Mouse (Mus musculus): ENCODE data around the gene Sspn. TPM values are rescaled to one million over a fixed set of nuclear protein-coding genes. Genes with fewer than 3 reads are reported as not detected.

Gene Sspn
- total and polyA plus RNA-seq, 3 experiments = 0.04 to 0.14 (median 0.13) TPM

- TF ChIP-seq MEF2A (IDR thresholded peaks at IDR 0.05; ENCODE audit: borderline replicate concordance, low read depth, low read length) = peak; percentile 88
- TF ChIP-seq POLR2A (IDR thresholded peaks at IDR 0.05; ENCODE audit: low read depth, low read length) = no peak; the same call in 1 of the 2 replicates
- peak; percentile 13; the same call in 1 of the 2 replicates for TF ChIP-seq SIN3A (IDR thresholded peaks at IDR 0.05; ENCODE audit: low read length)
- 0 out of 2 replicates have a peak, but pooled peaks have one; percentile 10 for TF ChIP-seq NELFE (IDR thresholded peaks at IDR 0.05; ENCODE audit: low read depth, low read length)
Observed at GRCm38 (mm10) chr6:145892381-145893265, 38.8 kb upstream of the Sspn start (continued).

GRCm38 (mm10) chr6:145893366-145894021, 37.9 kb upstream of the Sspn start:
- H3K4me1 ChIP-seq (ENCODE audit: control insufficient read depth in 1 of 2, insufficient read depth in 2 of 2) = peaks cover 36 to 66% of the 10 kb centered on the region in 2 experiments
- in situ Hi-C loops (cut with MboI; ENCODE audit: low pct_ligation_motif_present, low pct_unique_long_range_greater_than_20kb, low sequenced_read_pairs) (loop anchor here (5.0 kb wide), 1 partner anchor 36 kb away; no protein-coding TSS in a partner anchor), dilution Hi-C loops (cut with MboI; ENCODE audit: extremely low pct_ligation_motif_present, extremely low pct_unique_long_range_greater_than_20kb, low sequenced_read_pairs) (no loop called here)
- H3K9me3 ChIP-seq (replicated peaks; ENCODE audit: low read length) = peaks cover 4% of the 10 kb centered on the region
- H3K27ac ChIP-seq (ENCODE audit: insufficient read depth, low read depth) = peak overlapping the region; percentile 100
- H3K27me3 ChIP-seq (replicated peaks) = no peaks in the 10 kb centered on the region
- H3K79me2 ChIP-seq (replicated peaks; ENCODE audit: control insufficient read depth, extremely low read depth, insufficient read depth, poor library complexity, severe bottlenecking) = no peaks in the 10 kb centered on the region
- peak overlapping the region; percentile 50; the same call in 1 of the 2 replicates for H3K9ac ChIP-seq (ENCODE audit: insufficient read depth, low read depth)
- H3K4me3 ChIP-seq (replicated peaks in 1 of 3; ENCODE audit: low read depth in 2 of 3, low read length in 2 of 3, poor library complexity in 1 of 3) = no peak overlapping the region
- H3K4me2 ChIP-seq (ENCODE audit: insufficient read depth, low read depth, poor library complexity, severe bottlenecking) = peak overlapping the region; percentile 88
- peak; percentile 99 for DNase-seq (ENCODE audit: extremely low read depth)
- no peaks in the 10 kb centered on the region for H3K36me3 ChIP-seq (replicated peaks in 1 of 2; ENCODE audit: control insufficient read depth in 1 of 2, insufficient read depth in 1 of 2, low read length in 1 of 2)
- TF ChIP-seq ETS1 (conservative IDR thresholded peaks at IDR 0.05; ENCODE audit: low read depth, low read length) = peak; percentile 96
- TF ChIP-seq GABPA (IDR thresholded peaks at IDR 0.05; ENCODE audit: insufficient replicate concordance, low read depth, low read length) = no peak
- peak; percentile 51 for TF ChIP-seq POLR2A (IDR thresholded peaks at IDR 0.05; ENCODE audit: low read depth, low read length)
- no peak for TF ChIP-seq CHD1 (IDR thresholded peaks at IDR 0.05; ENCODE audit: low read depth, low read length)
- TF ChIP-seq PAX5 (IDR thresholded peaks at IDR 0.05; ENCODE audit: low read length) = no peak
- TF ChIP-seq USF1 (IDR thresholded peaks at IDR 0.05; ENCODE audit: low read depth, low read length) = no peak
- no peak for TF ChIP-seq ZKSCAN1 (IDR thresholded peaks at IDR 0.05; ENCODE audit: borderline replicate concordance, low read depth, low read length)
- peak; percentile 98 for TF ChIP-seq MEF2A (IDR thresholded peaks at IDR 0.05; ENCODE audit: borderline replicate concordance, low read depth, low read length)
- TF ChIP-seq EP300 (IDR thresholded peaks at IDR 0.05; ENCODE audit: low read length) = peak; percentile 96
- TF ChIP-seq TCF12 (IDR thresholded peaks at IDR 0.05; ENCODE audit: low read depth, low read length) = peak; percentile 99
- no peak for TF ChIP-seq UBTF (IDR thresholded peaks at IDR 0.05; ENCODE audit: low read depth, low read length)
- peak; percentile 60 for TF ChIP-seq JUN (IDR thresholded peaks at IDR 0.05; ENCODE audit: insufficient read depth, low read depth, low read length)
- TF ChIP-seq CHD2 (IDR thresholded peaks at IDR 0.05; ENCODE audit: low read length) = peak; percentile 85
- peak; percentile 71 for TF ChIP-seq ZNF384 (IDR thresholded peaks at IDR 0.05; ENCODE audit: low read depth, low read length)
- TF ChIP-seq CTCF (conservative IDR thresholded peaks at IDR 0.05 in 1 of 2, IDR thresholded peaks at IDR 0.05 in 1 of 2; ENCODE audit: low read depth in 2 of 2, low read length in 2 of 2) = no peak
- no peak for TF ChIP-seq POLR2AphosphoS2 (IDR thresholded peaks at IDR 0.05; ENCODE audit: low read depth, low read length)
- TF ChIP-seq HCFC1 (IDR thresholded peaks at IDR 0.05; ENCODE audit: low read depth, low read length) = no peak
- peak; percentile 88 for TF ChIP-seq MAFK (IDR thresholded peaks at IDR 0.05; ENCODE audit: insufficient replicate concordance, low read length)
- peak; percentile 31; the same call in 1 of the 2 replicates for TF ChIP-seq SMC3 (IDR thresholded peaks at IDR 0.05; ENCODE audit: low read depth, low read length)
- peak; percentile 45; the same call in 1 of the 2 replicates for TF ChIP-seq SIN3A (IDR thresholded peaks at IDR 0.05; ENCODE audit: low read length)
- TF ChIP-seq USF2 (conservative IDR thresholded peaks at IDR 0.05; ENCODE audit: low read depth, low read length) = no peak
- peak; percentile 95 for TF ChIP-seq IRF4 (IDR thresholded peaks at IDR 0.05; ENCODE audit: low read depth, low read length)
- no peak; the same call in 1 of the 2 replicates for TF ChIP-seq E2F4 (IDR thresholded peaks at IDR 0.05; ENCODE audit: insufficient replicate concordance, low read depth, low read length)
- no peak for TF ChIP-seq ZMIZ1 (IDR thresholded peaks at IDR 0.05; ENCODE audit: low read depth, low read length)
- peak; percentile 96 for TF ChIP-seq MAZ (IDR thresholded peaks at IDR 0.05; ENCODE audit: low read depth, low read length)
- TF ChIP-seq NRF1 (IDR thresholded peaks at IDR 0.05; ENCODE audit: low read depth, low read length) = 0 out of 2 replicates have a peak, but pooled peaks have one; percentile 40
- TF ChIP-seq MYC (IDR thresholded peaks at IDR 0.05; ENCODE audit: low read depth, low read length) = peak; percentile 79; the same call in 1 of the 2 replicates
- TF ChIP-seq TBP (conservative IDR thresholded peaks at IDR 0.05; ENCODE audit: low read depth, low read length) = 0 out of 2 replicates have a peak, but pooled peaks have one; percentile 51
- no peak for TF ChIP-seq ZC3H11A (IDR thresholded peaks at IDR 0.05; ENCODE audit: low read depth, low read length)
- 0 out of 2 replicates have a peak, but pooled peaks have one; percentile 29 for TF ChIP-seq MXI1 (IDR thresholded peaks at IDR 0.05; ENCODE audit: low read depth, low read length)
- TF ChIP-seq MAX (IDR thresholded peaks at IDR 0.05; ENCODE audit: low read length) = peak; percentile 71; the same call in 1 of the 2 replicates
- TF ChIP-seq NELFE (IDR thresholded peaks at IDR 0.05; ENCODE audit: low read depth, low read length) = peak; percentile 42; the same call in 1 of the 2 replicates
- TF ChIP-seq ELF1 (IDR thresholded peaks at IDR 0.05; ENCODE audit: low read depth, low read length) = peak; percentile 71

Measured in CH12.LX (cell line).